Mouse (Mus musculus) ES-E14 (cell line): ENCODE measurements around the gene Bad. TPM values are rescaled to one million over a fixed set of nuclear protein-coding genes. Genes with fewer than 3 reads are reported as not detected.

Experiments used
- DNase-seq: peaks from one replicate; pipeline ENCODE4 v3.0.0-alpha.2; 2013; ENCODE audit warnings: low read depth, low spot score
- H3K27ac ChIP-seq: 2 replicates; pipeline ENCODE4 v1.5.1; 2012; ENCODE audit warnings: low read depth, mild to moderate bottlenecking, low read length, moderate library complexity, mixed read lengths; ENCODE audit not compliant: poor library complexity, insufficient read depth, severe bottlenecking
- H3K36me3 ChIP-seq: 2 replicates; pipeline ENCODE4 v1.6.1; 2012; ENCODE audit warnings: mild to moderate bottlenecking, low read length, moderate library complexity, mixed read lengths; ENCODE audit not compliant: control insufficient read depth, poor library complexity, insufficient read depth, severe bottlenecking
- H3K4me1 ChIP-seq, 2 experiments: fragments of 150-350 bp in 1 of 2; sonication (generic) in 1 of 2; 2 replicates each; pipeline ENCODE4 v1.6.1; 2012; ENCODE audit warnings: low read length in 2 of 2, mild to moderate bottlenecking in 1 of 2, mixed read lengths in 1 of 2; ENCODE audit not compliant: control insufficient read depth in 2 of 2, insufficient read depth in 2 of 2, poor library complexity in 1 of 2
- H3K4me3 ChIP-seq, 2 experiments: fragments of 150-350 bp in 1 of 2; sonication (generic) in 1 of 2; 2 replicates each; pipeline ENCODE4 v1.5.1; 2012; ENCODE audit warnings: low read length in 2 of 2, low read depth in 1 of 2, mild to moderate bottlenecking in 1 of 2, mixed read lengths in 1 of 2; ENCODE audit not compliant: insufficient read depth in 1 of 2, poor library complexity in 1 of 2, severe bottlenecking in 1 of 2
- H3K9ac ChIP-seq: 2 replicates; pipeline ENCODE4 v1.6.1; 2012; ENCODE audit warnings: low read depth, mild to moderate bottlenecking, low read length, mixed read lengths; ENCODE audit not compliant: poor library complexity, insufficient read depth, severe bottlenecking
- H3K9me3 ChIP-seq: fragments of 150-350 bp; sonication (generic); 2 replicates; pipeline ENCODE4 v1.6.1; 2012; ENCODE audit warnings: low read depth, mild to moderate bottlenecking, low read length; ENCODE audit not compliant: control insufficient read depth, insufficient read depth
- CHD2 ChIP-seq: IDR thresholded peaks from 2 replicates; pipeline ENCODE4 v1.6.1; 2014; ENCODE audit warnings: mild to moderate bottlenecking, low read depth, low read length, inconsistent platforms
- HCFC1 ChIP-seq: IDR thresholded peaks from 2 replicates; pipeline ENCODE4 v1.6.1; 2012; ENCODE audit warnings: low read length, inconsistent platforms, borderline replicate concordance; ENCODE audit not compliant: insufficient read depth
- MAFK ChIP-seq: IDR thresholded peaks from 2 replicates; pipeline ENCODE4 v1.6.1; 2014; ENCODE audit warnings: mild to moderate bottlenecking, low read depth, low read length, inconsistent platforms; ENCODE audit not compliant: insufficient read depth
- ZC3H11A ChIP-seq: IDR thresholded peaks from 2 replicates; pipeline ENCODE4 v1.6.1; 2012; ENCODE audit warnings: low read depth, mild to moderate bottlenecking, inconsistent platforms, low read length, borderline replicate concordance
- ZNF384 ChIP-seq: IDR thresholded peaks from 2 replicates; pipeline ENCODE4 v1.6.1; 2012; ENCODE audit warnings: low read depth, low read length, inconsistent platforms
- in situ Hi-C, 2 experiments: fragments of 600-800 bp; cut with MboI; formaldehyde crosslinking; loops; one replicate each; pipeline ENCODE4 v1.15.1; 2025; ENCODE audit warnings: low sequenced_read_pairs in 2 of 2, inconsistent platforms in 1 of 2; ENCODE audit not compliant: unreplicated experiment in 2 of 2
- total RNA-seq: library from RNA; depleted of rRNA; stranded (reverse); fragments of 300-350 nt; gene quantifications from 2 replicates; pipeline ENCODE4 v1.2.3, GENCODE M21; 2012

Gene Bad
- total RNA-seq, 1 experiment: 22.9 TPM

DNA sequence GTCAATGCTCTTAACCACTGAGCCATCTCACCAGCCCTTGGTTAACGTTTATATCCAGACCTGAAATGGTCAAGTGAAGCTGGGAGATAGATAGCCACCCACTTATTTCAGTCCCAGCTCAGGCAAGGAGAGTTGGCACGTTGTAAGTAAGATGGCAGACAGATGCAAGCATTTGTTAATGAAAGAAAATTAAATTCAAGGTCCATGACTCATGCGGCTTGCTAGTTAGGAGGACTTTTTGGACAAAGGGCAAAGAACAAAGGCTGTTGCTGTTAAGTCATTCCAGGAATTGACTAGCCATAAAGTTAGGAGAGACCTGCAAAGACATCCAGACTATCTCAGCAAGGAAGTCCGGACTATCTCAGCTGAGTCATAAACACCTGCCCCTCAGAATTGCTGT, 42.0 kb upstream of the Bad start:
- no peak overlapping the region for H3K9ac ChIP-seq
- H3K36me3 ChIP-seq: no peaks in the 10 kb centered on the region
- H3K9me3 ChIP-seq: no peaks in the 10 kb centered on the region; the same call in 1 of the 2 replicates
- no peak for TF ChIP-seq HCFC1
- no peak for TF ChIP-seq CHD2
- TF ChIP-seq ZNF384: no peak
- no peak for TF ChIP-seq ZC3H11A
- no peak for TF ChIP-seq MAFK
- DNase-seq: no peak
- in situ Hi-C loops: no loop called here
- no peaks in the 10 kb centered on the region for H3K4me1 ChIP-seq
- no peak overlapping the region for H3K27ac ChIP-seq
- H3K4me3 ChIP-seq: no peak overlapping the region

DNA sequence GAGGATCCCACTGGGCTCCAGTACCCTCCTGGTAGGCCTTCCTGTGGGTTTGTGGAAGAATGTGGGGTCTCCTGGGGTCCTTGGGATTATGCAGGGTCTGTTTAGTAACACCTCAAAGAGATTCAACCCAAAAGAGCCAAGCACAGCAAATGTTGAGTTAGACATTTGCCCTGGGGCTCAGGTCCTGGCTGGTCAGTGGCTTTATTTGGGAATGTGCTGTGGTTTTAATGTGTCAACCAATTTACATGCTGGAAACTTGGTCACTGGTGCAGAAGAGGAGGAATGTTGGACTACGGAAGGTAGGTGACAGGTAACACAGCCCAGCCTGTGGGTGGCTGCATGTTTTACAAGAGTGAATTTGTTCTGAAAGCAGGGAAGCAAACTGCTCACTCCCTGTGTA, 38.6 kb upstream of the Bad start:
- H3K4me1 ChIP-seq: no peaks in the 10 kb centered on the region
- no peak overlapping the region for H3K27ac ChIP-seq
- in situ Hi-C loops: no loop called here
- peaks cover 16% of the 10 kb centered on the region; the same call in 1 of the 2 replicates for H3K36me3 ChIP-seq
- no peak for DNase-seq
- H3K4me3 ChIP-seq: no peak overlapping the region
- no peak overlapping the region for H3K9ac ChIP-seq
- H3K9me3 ChIP-seq: no peaks in the 10 kb centered on the region; the same call in 1 of the 2 replicates
- TF ChIP-seq MAFK: no peak
- no peak for TF ChIP-seq HCFC1

DNA sequence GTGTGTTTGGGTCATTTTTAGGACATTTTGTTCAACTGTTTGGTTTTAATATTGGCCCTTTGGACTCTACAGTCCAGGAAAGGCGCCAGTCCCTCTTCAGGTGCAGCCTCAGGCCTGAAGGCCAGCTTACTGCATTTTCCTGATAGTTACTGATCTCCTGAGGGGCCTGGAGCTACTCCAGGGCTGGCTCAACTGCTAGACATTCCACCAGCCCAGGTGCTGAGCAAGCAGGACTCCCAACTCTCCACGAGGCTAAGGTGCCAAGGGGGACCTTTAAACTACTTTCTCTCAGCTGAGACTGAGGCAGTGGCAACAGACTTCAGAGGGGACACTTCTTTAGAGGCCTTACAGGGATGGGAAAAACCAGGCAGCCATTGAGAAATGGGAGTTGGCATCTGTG, 36.8 kb upstream of the Bad start:
- Histone ChIP-seq H3K4me3 (no peak overlapping the region), H3K9ac (no peak overlapping the region), H3K36me3 (peaks cover 16% of the 10 kb centered on the region; the same call in 1 of the 2 replicates), H3K4me1 (peaks cover 0 to 3% of the 10 kb centered on the region in 2 experiments; a peak in 1 of 4 replicates), H3K27ac (no peak overlapping the region), H3K9me3 (no peaks in the 10 kb centered on the region)
- TF ChIP-seq HCFC1 (no peak), ZC3H11A (no peak), MAFK (no peak), ZNF384 (no peak), CHD2 (no peak)
- in situ Hi-C loops: no loop called here
- DNase-seq: no peak

DNA sequence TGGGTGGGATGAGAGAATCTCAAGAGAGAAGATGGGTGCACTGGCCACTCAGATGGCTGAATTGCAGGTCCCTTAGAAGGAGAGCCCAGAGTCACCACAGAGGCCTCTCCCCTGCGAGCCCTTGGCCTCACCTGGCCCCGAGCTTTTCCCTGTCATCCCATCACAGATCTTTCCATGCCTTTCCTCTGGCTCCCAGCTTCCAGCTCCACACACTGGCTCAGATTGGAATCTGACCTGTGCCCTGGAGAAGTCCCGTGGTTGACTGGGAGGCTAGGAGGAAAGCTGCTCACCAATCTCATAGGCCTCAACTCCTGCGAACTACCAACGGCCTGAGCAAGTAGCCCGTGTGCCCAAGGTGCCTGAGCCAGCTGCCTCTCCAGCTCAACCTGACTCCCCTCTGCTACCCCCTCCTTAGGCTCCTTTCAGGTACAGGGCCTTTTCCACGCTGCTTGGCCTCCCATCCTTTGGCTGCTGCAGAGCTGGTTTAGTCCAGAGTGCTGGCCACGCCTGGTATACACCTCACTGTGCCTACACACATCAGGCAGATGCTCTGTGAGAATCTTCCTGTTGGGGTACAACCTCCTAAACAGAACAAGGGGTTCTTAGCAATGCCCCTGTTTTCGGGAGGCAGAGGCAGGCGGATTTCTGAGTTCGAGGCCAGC, 36.0 kb upstream of the Bad start:
- H3K9me3 ChIP-seq: no peaks in the 10 kb centered on the region
- in situ Hi-C loops: no loop called here
- no peak overlapping the region for H3K27ac ChIP-seq
- no peak overlapping the region for H3K9ac ChIP-seq
- H3K4me1 ChIP-seq: peaks cover 0 to 3% of the 10 kb centered on the region in 2 experiments; a peak in 1 of 4 replicates
- DNase-seq: no peak
- TF ChIP-seq CHD2: no peak
- peaks cover 16% of the 10 kb centered on the region; the same call in 1 of the 2 replicates for H3K36me3 ChIP-seq
- no peak overlapping the region for H3K4me3 ChIP-seq

DNA sequence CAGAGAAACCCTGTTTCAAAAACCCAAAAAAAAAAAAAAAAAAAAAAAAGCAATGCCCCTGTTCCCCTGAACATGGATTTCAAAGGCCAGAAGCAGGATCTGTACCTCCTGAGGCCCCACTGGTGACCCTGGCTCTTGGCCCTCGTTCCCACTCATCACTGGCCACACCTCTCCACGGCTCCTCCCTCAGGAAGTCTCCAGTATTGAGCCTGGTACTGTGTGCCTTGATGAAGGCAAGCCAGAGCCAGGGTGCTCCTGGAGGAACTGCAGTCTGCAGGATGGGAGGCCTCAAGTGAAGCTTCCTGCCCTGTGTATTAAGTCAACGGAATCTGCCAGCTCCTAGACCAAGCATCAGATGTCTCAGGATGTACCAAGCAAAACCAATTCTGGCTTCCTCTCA, 35.5 kb upstream of the Bad start:
- TF ChIP-seq ZC3H11A (no peak), HCFC1 (no peak), MAFK (no peak), ZNF384 (no peak), CHD2 (no peak)

More for the DNA sequence above, 35.5 kb upstream of the Bad start:
- Histone ChIP-seq H3K9ac (no peak overlapping the region), H3K9me3 (no peaks in the 10 kb centered on the region), H3K36me3 (peaks cover 18% of the 10 kb centered on the region; the same call in 1 of the 2 replicates), H3K4me3 (no peak overlapping the region), H3K27ac (no peak overlapping the region), H3K4me1 (peaks cover 0 to 4% of the 10 kb centered on the region in 2 experiments; a peak in 1 of 4 replicates)
- in situ Hi-C loops: no loop called here
- DNase-seq: no peak
